Mouse (Mus musculus) ovary, adult 18-20 months (tissue): ENCODE results near the gene Mccc2.
"Not testable (repeated sequence)": the region's sequence is repeated elsewhere in the genome, so short reads cannot be mapped to it uniquely, and the experiment has no call there.

ENCODE experiments used
- DNase-seq: peaks from one replicate; pipeline ENCODE4 v3.0.0; 2022; ENCODE audit warnings: low spot score, mixed read lengths

Gene Mccc2

DNA sequence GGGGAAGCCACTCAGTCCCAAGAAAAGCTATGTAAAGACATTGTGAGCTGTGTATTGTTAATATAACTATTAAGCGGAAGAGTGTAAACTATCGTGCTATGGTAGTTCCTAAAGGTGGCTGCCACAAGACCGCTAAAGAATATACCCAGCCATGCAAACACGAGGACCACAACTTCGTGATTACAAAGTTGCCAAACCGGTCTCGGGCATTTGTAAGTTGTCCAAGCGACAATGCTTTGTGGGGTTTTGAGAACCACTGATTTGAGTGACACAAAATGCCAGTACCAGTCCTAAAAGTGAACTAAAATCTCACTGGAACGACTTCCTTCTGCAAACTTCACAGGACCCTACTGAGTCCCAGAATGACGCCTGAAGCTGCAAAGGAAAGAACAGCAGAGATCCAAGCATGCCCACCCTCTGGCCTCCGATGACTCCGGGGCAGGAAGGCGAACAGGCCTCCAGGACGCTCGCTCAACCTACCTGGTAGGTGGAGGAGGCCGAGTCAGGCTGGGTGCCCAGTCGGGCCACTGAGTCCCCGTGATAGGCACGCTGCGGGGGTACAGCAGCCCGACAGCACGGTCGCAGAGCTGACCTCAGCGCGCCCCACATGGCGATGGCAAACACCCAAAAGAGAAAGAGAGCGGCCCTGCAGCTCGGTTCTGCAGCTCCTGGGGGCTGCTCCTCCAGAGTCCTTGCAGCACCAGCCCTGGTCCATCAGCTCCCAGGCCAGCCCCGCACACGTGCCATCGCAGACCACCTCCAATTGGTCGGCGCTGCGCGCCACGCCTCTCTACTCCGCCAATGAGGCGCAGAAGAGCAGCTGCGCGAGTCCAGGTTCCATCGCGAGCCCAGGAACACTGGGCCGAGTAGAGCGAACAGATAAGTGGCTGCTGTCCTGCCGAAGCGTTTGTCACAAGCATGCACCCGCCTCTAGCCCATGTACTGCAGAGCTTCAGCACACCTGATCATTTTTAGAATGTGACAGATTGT lies at the start of gene Mccc2:
TSS of gene Mccc2 (minus strand) at position 734 of the 990 bp plus-strand sequence.
- peak; percentile 81 for DNase-seq

DNA sequence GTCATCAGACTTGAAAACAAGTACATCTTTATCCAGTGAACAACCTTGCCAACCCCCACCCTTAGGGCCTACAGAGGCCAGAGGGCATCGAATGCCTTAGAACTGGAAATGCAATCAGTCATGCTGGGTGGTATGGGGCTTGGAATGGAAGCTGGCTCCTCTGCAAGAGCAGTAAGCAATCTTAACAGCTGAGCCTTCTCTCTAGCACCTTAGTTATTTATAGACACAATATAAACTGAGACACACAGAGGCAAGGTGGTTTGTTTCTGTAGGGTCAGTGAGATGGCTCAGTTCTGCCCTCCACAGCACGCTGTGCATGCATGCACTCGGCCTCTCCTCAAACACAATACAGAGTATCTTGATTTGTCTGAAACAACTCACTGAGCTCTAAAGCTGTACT lies 48.5 kb upstream of the Mccc2 start:
- no peak for DNase-seq

DNA sequence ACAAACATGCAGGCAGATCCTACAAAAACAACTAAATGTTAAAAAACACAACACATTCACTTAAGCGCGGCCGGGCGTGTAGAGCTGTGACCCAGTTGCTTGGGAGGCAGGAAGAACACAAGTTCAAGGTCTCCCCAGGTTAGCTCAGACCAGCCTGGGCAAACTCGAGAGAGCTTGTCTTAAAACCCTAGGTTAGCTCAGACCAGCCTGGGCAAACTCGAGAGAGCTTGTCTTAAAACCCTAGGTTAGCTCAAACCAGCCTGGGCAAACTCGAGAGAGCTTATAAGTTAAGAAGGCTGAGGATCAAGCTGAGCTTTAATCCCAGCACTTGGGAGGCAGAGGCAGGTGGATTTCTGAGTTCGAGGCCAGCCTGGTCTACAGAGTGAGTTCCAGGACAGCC lies 42.3 kb upstream of the Mccc2 start:
- DNase-seq, result not testable (repeated sequence)

DNA sequence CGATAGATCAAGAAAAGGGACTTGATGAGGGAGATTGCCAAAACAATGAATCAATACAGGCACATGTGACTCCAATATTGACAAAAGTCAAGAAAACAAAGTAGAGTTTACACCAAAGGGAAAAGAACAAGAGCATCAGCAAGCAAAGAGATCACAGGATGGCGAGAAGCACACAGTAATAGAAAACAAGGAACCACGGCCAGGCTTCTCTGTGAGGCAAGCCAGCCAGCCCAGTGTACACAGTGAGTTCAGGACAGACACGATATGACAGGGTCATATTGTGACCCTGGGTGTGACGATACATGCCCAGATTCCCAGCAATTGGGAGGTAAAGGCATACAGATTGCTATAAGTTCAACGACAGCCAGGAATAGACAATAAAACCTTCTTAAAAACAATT lies 10.6 kb upstream of the Mccc2 start:
- no peak for DNase-seq

DNA sequence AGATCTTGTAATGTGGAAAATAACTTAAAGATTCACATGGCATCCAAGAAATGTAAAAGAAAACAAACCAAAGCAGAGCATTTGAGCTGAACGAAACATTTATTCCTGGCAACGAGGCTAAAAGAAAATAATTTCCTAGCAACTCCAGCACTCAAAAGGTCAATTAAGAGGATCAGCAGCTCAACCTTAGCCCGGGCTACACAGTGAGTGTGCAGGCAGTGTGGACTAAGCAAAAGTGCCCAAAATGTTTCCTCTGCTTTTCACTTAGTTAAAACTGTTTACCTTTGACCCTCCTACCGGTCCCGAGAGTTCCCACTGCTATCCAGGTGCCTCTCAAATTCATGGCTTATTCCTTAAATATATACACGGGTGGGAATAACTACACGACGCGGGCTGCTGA lies 1.5 kb upstream of the Mccc2 start:
- DNase-seq, result no peak

DNA sequence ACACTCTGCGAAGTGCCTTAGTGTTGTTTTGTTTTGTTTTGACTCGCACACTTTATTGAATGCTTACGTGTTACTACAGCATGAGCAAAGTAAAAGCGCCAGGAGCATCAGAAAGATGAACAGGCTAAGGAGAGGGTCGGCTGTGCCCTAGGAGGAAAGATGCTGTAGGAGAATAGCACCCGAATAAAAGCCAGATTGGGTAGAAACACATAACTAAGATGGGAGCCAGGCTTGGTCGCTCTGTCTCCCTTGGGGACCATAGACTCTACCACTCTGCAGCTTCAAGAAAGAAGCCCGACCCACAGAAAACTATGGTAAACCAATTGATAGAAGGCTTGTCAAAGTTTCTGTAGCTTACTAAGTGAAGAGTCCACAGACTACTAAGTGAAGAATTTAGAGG lies 498 bp upstream of the Mccc2 start:
- DNase-seq, result no peak

DNA sequence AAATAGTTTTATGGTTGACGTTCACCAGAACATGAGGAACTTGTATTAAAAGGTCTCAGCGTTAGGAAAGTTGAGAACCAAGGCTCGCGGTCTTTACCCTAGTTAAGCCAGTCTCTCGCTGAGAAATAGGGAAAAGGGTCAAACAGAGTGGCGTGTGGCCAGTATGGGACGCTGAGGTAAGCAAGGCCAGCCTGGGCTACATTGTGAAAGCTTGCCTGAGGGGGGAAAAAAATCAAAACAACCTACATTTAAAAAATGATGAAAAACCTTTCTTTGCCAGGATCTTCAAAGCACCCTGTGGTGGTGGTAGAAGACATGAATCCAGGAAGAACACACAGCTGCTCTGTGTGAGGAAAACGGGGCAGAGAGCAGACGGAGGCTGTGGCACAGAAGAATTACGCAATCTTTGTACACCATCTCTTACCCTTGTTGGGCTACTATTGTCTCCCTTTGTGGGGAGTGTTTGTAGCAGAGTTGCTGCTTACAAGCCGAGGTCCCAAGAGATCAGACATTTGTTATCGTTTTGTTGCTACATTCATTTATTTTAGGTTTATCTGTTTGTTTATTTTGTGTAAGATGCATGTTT lies 9.4 kb downstream of the Mccc2 start:
- DNase-seq, result no peak

DNA sequence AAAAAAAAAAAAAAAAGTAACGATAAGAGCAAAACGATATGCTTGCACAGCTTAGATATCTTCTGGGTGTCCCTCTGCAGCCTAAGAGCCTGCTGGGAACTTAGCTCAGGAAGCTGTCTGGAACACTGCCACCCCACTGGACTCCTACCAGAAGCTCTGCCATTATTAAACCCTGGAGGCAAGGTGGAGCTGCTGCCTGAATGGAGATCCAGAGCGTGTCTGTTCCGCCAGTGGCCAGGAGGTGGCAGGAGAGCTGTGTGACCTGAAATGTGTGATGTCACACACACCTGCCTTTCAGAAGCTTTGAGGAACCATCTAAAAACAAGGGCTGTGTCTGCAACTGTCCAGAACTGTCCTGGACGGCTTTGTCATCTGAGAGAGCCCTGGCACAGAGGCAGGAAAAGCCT lies 13.6 kb downstream of the Mccc2 start:
- DNase-seq, result peak; percentile 58

DNA sequence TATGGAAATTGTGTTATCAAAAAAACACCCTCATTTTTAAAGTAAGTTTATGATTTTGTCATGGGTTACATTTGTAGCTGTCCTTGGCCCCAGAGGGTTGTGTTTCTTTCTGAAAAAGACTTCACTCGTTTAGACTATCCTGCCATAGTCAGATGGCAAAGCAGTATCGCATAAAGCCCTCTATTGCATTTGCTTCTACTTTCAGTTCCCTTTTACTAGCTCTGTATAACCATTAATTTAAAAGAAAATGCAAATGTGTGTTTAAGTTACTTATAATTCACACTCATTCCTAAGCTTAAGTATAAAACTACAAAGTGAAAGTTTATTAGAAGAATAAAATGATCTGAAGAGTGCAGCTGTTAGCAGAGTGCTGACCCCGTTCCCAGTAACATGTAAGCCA lies 16.4 kb downstream of the Mccc2 start:
- DNase-seq, result no peak

DNA sequence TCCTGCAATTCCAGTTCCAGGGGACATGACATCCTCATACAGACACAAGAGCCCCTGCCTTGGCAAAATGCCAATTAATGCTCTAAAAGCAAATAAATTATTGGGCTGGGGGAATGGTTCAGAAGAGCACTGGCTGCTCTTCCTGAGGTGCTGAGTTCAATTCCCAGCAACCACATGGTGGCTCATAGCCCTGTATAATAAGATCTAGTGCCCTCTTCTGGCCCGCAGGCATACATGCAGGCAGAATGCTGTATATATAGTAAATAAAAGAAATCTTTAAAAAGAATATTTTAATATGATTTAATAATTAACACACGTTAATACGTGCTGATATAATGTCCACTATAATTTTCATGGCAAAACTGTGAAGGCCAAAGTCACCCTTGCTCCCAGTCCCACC lies 17.3 kb downstream of the Mccc2 start:
- DNase-seq, result no peak

DNA sequence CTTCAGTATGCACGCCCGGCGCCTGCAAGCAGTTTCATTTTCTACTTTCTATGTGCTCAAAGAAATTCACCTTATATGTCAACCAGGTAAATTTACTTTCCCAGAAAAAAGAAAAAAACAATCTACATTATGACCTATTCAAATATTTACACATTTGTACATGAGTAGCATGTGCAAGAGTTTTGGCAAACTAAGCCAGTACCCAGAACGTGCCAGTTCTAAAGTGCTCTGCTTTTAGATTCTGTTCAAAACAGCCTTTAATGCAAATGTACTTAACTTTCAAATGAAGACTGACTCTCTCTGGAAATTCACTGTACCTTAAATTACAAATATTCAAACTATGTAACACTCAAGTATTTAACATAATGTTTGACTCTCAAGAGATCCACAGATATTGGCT lies 25.8 kb downstream of the Mccc2 start:
- no peak for DNase-seq

DNA sequence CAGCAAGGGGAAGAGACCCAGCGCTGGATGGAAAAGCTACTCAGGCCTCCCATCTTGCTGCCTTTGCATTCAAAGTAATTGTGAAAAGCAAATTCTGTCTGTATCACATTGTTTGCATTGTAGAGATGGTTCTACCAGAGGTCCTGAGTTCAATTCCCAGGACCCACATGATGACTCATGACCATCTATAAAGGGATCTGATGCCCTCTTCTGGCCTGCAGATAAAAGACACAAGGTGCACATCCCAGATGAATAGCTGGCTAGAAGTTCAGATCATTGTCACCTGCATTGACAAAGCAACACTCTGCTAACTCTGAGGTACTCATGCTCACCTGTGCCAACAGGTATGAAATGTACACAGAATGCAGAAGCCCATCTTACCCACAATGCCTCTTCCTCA lies 32.1 kb downstream of the Mccc2 start:
- no peak for DNase-seq

DNA sequence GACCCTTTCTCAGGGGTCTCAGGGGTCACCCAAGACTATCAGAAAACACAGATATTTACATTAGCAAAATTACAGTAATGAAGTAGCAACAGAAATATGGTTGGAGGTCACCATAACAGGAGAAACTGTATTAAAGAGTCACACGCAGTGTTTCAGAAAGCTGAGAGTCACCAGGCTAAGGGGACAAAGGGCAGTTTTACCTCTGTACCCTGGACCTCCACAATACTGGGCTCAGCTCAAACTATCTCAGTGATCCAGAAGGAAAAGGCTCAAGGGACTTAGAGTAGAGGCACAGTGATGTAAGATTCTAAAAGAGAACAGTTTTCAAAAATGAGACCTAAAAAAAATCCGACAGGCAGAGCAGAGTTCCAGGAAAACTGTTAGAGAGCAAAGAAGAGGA lies 36.0 kb downstream of the Mccc2 start:
- no peak for DNase-seq

DNA sequence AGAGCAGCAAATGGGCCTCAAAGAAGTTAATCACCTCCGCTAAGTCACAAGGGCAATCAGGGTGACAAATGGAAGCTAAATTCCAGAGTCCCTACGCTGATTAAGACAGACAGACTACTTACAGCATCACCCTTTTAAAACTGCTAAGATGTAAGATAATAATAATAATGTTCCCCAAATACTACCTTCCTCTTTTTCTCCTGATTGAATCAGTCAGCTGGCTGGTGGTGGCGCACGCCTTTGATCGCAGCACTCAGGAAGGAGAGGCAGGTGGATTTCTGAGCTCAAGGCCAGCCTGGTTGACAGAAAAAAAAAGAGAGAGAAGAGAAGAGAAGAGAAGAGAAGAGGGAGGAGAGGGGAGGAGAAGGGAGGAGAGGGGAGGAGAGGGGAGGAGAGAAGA lies 45.4 kb downstream of the Mccc2 start:
- no peak for DNase-seq

DNA sequence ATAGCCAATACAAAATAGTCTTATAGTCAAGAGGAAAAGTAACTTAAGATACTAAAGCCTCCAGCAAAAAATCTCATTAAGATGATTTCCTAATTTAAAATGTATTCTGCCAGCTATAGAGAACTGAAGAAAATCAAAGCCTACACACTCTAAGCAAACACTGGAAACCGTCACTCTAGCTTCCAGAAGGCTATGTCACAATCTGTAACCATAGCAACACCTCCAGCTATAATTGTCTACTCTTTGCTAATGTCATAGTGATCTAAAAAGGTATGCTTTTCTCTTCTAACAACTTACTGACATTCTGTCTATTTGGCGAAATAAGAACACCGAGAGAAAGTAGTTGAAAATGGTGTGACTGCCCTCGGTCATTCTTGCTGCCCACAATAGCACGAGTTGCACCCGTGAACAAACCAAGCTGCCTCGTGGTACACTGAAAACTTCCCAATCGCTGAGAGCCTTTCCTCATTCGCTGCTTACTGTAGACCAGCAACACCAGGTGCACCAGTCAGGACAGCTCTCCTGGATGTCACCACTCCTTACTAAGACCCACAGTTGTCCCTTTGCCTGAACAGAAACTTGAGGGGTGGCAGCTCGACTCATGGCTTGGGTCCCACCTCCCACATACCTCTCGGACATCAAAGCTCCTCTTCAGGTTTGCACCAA lies 48.3 kb downstream of the Mccc2 start:
- DNase-seq, result no peak

DNA sequence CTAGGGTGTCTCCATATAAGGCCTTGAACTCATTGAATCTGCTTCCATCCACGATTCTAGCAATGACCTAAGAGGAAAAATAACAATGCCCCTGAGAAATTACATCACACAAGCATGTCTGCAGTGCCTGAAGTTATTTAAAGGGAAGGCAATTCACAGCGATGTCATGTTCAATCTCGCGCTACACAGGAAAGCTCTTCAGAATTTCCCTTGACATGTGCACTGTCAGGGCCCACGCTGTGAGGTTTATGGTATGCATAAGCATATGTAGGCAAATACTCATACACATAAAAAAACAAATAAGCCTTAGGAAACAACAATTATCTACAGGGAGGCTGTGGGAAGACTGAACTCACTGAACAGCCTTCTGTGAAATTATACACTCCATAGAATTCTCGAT lies 51.6 kb downstream of the Mccc2 start:
- no peak for DNase-seq

DNA sequence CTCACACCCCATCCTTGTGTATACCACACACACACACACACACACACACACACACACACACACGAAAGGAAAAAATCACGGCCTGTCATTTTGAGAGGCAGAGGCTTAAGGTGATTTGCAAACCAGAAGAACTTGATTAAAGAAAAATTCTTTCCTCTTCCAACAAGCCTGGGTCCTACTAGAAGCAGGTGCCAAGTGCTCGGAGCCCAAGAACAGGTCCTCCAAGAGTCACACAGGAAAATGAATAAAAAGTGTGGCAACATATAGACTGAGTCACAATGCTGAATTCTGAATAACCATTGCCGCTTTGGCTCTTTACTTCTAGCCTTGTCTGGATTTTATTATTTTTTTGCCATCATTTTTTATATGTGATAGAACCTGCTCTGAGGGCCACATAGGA lies 53.8 kb downstream of the Mccc2 start:
- no peak for DNase-seq

DNA sequence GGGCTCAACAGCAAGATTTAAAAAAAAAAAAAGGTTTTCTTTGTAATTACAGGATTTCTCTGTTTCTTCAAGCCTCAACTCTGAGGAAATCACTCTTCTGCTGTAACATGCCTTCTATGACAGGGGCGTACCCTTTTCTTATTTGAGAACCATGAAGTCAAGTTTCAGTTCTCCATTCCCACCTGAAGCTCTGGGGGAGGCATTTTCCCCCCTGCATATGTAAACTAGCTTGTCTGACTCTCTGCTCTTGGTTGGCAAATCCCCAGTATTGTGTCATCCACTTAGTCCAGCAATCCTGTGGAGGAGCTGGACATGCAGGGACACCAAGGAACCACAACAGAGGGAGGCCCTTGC lies 59.9 kb downstream of the Mccc2 start:
- no peak for DNase-seq

DNA sequence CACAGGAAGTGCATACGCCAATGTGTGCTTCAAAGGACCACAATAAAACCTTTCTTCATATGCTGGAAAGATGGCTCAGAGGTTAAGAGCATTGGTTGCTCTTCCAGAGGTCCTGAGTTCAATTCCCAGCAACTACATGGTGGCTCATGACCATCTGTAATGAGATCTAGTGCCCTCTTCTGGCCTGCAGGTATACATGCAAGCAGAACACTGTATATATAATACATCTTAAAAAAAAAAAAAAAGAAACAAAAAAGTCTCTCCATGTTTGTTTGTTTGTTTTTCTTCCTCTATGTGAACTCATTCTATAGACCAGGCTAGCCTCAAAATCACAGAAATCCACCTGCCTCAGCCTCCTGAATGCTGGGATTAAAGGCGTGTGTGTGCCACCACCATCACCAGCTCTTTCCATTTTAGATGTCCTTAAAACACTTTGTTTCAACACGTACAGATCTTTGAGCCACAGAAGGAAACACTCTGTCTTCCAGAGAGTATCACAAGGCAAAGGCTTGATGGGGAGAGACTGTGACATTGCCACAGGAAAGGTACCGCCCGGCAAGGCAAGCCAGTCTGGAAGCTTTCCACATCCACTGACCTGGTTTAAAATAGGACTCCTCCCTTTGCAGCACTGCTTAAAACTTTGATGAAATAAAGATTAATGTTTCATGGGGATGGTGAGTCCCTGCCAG lies 60.4 kb downstream of the Mccc2 start:
- DNase-seq, result no peak

DNA sequence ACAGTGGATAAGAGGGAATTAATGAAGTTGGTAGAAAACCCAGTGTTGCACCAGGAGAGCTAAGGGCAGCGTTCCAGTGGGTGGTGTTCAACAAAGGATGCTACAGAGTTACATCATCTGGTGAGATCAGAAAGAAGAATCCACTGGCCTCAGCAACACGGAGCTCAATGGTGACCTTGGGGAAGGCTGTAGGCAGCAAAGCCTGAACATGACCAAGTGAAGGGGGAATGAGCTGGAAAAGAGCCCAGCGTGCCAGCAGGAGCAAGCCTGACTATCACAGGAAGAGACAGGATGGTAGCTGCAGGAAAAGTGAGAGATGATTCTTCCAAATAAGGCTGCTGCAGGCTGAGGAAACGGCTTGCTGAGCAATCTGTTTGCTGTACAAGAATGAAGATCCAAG lies 68.0 kb downstream of the Mccc2 start:
- no peak for DNase-seq

DNA sequence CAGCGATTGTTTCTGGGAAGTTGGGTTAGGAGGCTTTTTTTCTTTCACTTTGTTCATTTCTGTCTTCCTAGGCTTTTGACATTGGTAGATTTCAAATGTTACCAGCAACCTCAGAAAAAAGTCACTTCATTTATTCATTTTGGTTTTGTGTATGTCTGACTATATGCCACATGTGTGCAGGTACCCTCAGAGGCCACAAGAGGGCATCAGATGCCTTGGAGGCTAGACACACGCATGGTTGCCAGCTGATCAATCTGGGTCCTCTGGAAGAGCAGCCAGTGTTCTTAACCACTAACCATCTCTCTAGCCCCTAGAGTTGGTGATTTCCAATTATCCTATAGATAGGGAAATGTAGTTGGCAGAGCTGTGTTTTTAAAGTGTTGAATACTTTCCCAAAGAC lies 71.9 kb downstream of the Mccc2 start:
- DNase-seq, result no peak

DNA sequence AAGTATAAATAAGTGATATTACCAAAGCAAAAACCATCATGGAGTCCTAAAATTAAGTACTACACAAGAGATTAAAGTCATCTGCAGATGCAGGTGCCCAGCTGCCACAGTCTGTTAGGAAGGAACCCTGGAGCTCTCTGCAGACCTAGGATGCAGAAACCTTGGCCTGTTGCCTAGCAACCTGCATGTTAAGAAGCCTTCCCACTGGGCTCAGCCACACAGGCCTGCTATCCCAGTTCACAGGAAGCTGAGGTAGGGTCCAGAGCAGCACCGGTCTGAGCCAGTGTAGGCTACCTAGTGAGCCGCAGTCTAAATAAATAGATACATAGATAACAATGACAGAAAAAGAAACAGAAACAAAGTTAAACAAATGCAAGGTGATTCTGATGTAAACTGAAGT lies 74.8 kb downstream of the Mccc2 start:
- DNase-seq, result no peak

DNA sequence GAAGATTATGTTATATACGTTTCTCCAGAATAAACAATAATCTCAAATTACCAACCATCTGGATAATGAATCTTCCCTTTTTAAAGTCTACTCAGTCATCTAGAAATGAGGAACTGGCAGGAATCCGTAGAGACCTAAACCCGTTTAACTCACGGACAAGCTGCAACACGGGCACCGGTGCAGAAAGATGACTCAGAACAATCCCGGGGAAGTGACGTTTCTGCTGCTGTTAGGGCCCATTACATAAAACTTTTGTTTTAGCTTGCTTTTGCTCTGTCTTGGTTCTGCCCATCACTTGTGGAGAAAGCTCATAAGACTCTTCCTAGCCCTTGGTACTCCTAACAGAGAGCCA lies 76.1 kb downstream of the Mccc2 start:
- no peak for DNase-seq
